Mouse (Mus musculus): ENCODE data around the gene Rpe65.

Gene Rpe65

GRCm38 (mm10) chr3:159598875-159599274, at the start of gene Rpe65:
Gene Rpe65, plus strand, starts transcription at chr3:159599175.
- DNase-seq (ENCODE audit: low read depth) = no peak

GRCm38 (mm10) chr3:159550224-159550623, 48.8 kb upstream of the Rpe65 start:
- no peak for DNase-seq (ENCODE audit: low read depth)

GRCm38 (mm10) chr3:159614977-159615376, 16.0 kb downstream of the Rpe65 start:
- DNase-seq (ENCODE audit: low read depth) = no peak

- no peak for DNase-seq (ENCODE audit: low read depth)
Measured at GRCm38 (mm10) chr3:159621026-159621425, 22.1 kb downstream of the Rpe65 start.

- no peak for DNase-seq (ENCODE audit: low read depth)
Measured at GRCm38 (mm10) chr3:159624010-159624409, 25.0 kb downstream of the Rpe65 start.

GRCm38 (mm10) chr3:159660741-159661140, 61.8 kb downstream of the Rpe65 start:
- no peak for DNase-seq (ENCODE audit: low read depth)

GRCm38 (mm10) chr3:159663333-159663732, 64.4 kb downstream of the Rpe65 start:
- DNase-seq (ENCODE audit: low read depth) = no peak

Measured in induced T-regulatory cell, adult 2 months (primary cell).